Mouse (Mus musculus): ENCODE measurements around the gene Nup98.

DNA sequence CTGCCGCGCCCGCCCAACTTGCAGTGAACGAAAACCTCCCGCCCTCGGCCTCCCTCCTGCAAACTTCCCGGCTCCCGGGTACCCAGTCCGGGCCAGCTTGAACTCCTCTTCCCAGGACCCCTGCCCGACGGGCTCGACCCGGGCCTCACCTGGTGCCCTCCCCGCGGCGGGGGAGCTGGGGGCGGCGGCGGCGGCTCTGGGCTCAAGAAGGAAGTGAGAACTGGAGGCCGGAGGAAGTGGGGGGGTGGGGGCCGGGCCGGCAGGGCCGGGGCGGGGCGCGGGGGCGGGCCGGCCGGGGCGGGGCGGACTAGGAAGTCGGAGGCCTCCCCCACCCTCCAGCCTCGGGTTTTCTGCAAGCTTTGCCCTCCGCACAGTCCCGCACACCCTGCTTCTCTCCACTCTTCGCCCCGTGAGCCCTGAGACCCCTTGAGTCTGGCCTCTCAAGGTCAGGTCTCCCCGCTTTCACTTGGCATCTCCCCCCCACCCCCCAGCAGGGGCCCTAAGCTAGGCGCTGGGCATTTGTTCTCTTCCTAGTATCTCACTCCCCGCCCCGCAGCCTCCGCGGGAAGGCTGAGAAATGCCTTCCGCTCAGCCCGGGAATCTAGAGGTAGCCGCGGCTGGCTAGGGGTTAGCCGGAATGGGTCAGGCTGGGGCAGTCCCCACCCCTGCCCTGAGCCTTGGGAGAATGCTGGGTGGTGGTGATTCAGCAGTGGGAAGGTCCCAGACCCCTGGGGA lies 40.1 kb upstream of the Nup98 start:
- TF ChIP-seq USF1 (IDR thresholded peaks at IDR 0.05; ENCODE audit: low read depth): no peak
- TF ChIP-seq POLR2A (IDR thresholded peaks at IDR 0.05; ENCODE audit: insufficient read length, low read depth): peak; percentile 71
- TF ChIP-seq MYOG (IDR thresholded peaks at IDR 0.05; ENCODE audit: control insufficient read depth in 1 of 3, insufficient read depth in 1 of 3, insufficient read length in 2 of 3, low read depth in 2 of 3): peak in 1 of 3 experiments; percentile 1
- no peak for TF ChIP-seq MAX (IDR thresholded peaks at IDR 0.05; ENCODE audit: low read depth)
- no peak for TF ChIP-seq CEBPB (IDR thresholded peaks at IDR 0.05; ENCODE audit: insufficient read depth, poor library complexity, severe bottlenecking)
- TF ChIP-seq TCF12 (IDR thresholded peaks at IDR 0.05; ENCODE audit: insufficient read depth, poor library complexity, severe bottlenecking): no peak
- TF ChIP-seq POLR2AphosphoS2 (IDR thresholded peaks at IDR 0.05; ENCODE audit: insufficient read length, low read depth): peak; percentile 74
- TF ChIP-seq REST (IDR thresholded peaks at IDR 0.05; ENCODE audit: insufficient read depth, insufficient read length): no peak
- no peak for TF ChIP-seq MYOD1 (IDR thresholded peaks at IDR 0.05; ENCODE audit: control insufficient read depth in 1 of 3, insufficient read length in 2 of 3, low read depth in 2 of 3)
- no peak for TF ChIP-seq E2F4 (IDR thresholded peaks at IDR 0.05; ENCODE audit: insufficient read depth)
- TF ChIP-seq TCF3 (IDR thresholded peaks at IDR 0.05; ENCODE audit: insufficient read length, low read depth): no peak
